Mouse (Mus musculus): ENCODE measurements around the gene Gm5244.

DNA sequence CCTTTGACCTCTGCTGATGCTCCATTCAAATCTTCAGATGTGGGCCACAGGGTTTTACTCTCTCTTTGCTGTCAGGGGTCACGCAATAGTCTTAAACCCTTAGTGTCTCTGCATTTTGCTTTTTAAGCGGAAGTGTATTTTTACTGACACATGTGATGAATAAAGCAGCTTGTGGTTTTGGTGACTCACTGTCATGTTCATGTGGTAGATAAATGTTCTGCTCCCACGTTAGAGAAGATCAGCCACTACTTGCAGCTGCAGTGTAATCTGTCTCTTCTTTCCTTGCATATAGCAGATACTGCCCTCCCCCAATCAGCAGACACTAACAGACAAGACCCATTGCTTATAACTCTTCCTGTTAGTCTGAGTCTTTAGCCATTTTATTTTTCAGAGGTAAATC is 12.9 kb upstream of the Gm5244 start:
- peak; percentile 60; the same call in 1 of the 2 replicates for TF ChIP-seq EP300 (IDR thresholded peaks at IDR 0.05; ENCODE audit: low read depth)
- no peak for TF ChIP-seq CTCF (IDR thresholded peaks at IDR 0.05; ENCODE audit: low read depth)
